8 mouse cellular contexts compared by ENCODE assay signal in the genomic region with DNA sequence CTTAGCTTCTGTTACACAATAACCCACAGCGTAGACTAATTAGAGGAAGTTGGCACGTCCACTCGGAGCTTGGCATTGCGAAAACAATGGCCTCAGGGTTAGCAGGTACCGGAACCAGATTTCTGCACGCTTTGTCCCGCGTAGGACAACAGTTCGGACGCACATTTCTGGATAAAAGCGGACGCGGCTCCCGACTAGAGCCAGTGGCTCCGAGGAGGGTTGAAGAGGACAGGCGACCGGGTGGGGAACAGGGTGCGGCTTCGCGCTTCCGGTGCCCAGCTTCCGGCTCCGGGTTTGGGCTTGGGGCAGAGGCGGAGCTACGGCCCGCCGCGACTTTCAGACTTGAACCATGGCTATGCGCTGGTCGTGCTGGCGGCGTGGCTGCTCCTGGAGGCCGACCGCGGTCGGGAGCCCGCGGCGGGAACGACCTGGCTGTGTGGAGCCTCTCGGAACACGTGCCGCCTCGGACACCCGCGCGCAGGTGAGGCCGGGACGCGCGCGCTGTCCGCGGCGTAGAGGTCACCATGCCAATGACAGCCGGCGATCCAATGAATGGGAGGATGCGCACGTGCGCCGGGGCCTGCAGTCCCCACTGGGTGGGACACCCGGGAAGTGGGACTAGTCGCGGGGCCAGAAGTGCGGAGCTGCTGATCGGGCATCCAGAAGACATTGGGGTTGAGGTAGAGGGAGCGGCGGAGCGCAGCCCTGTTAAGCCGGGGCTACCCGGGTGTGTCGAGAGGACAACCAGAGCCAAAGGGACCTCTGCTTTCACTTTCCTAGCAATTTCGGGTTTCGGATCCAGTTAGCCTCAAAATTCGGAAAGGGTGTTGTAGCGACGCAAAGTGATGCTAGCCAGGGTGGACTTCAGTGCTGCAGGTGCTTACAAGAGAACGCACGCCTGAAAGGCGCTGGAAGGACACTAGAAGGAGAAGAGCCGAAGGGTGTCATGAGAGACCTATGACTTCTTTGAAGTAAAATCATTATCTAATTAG. TPM values are rescaled to one million over a fixed set of nuclear protein-coding genes. Genes with fewer than 3 reads are reported as not detected.
A peak's percentile ranks its signal among the peaks of the same experiment; 100 is the strongest.
DNase-seq lines count a peak whose midpoint lies in the region; ATAC-seq and TF ChIP-seq lines count a peak whose summit lies in the region.

A gene (plus strand): TSS at position 241 of the 992 bp plus-strand sequence.

- H3K9me3 ChIP-seq in embryonic facial prominence, embryonic 14.5 days (ENCODE audit: control insufficient read depth, low read length) = no peaks in the 10 kb centered on the region
- H3K9me3 ChIP-seq in limb, embryonic 13.5 days = no peaks in the 10 kb centered on the region
- no peaks in the 10 kb centered on the region for H3K9me3 ChIP-seq in midbrain, embryonic 16.5 days (replicated peaks; ENCODE audit: control insufficient read depth, low read length, poor library complexity, severe bottlenecking)

- no peaks in the 10 kb centered on the region for H3K79me2 ChIP-seq in heart, adult 2 months (replicated peaks; ENCODE audit: control insufficient read depth, insufficient read depth, low read length)

- peak; percentile 69; the same call in 1 of the 2 replicates for TF ChIP-seq EP300 in heart, adult 2 months (IDR thresholded peaks at IDR 0.05; ENCODE audit: insufficient read depth, low read depth, low read length)

- peak within 1 kb of the TSS; percentile 74 for H3K27ac ChIP-seq in embryonic facial prominence, embryonic 14.5 days (replicated peaks; ENCODE audit: low read depth, low read length)
- peak within 1 kb of the TSS; percentile 84 for H3K27ac ChIP-seq in heart, adult 2 months
- H3K27ac ChIP-seq in limb, embryonic 13.5 days = no peak within 1 kb of the TSS
- peak within 1 kb of the TSS; percentile 89 for H3K27ac ChIP-seq in midbrain, embryonic 16.5 days (ENCODE audit: low read length)

- under 1% methylated on average over 63 of the region's 81 CpGs for WGBS in embryonic facial prominence, embryonic 14.5 days
- under 1% methylated on average over 81 of the region's 81 CpGs for WGBS in heart, adult 2 months
- WGBS in limb, embryonic 13.5 days = under 1% methylated on average over 69 of the region's 81 CpGs
- under 1% methylated on average over 73 of the region's 81 CpGs for WGBS in midbrain, embryonic 16.5 days

- no peaks in the 10 kb centered on the region for H3K36me3 ChIP-seq in embryonic facial prominence, embryonic 14.5 days (ENCODE audit: control insufficient read depth, insufficient read depth, low read length)
- peaks cover 2% of the 10 kb centered on the region; the same call in 1 of the 2 replicates for H3K36me3 ChIP-seq in heart, adult 2 months (ENCODE audit: control insufficient read depth, insufficient read depth, low read length)
- H3K36me3 ChIP-seq in limb, embryonic 13.5 days = no peaks in the 10 kb centered on the region
- H3K36me3 ChIP-seq in midbrain, embryonic 16.5 days (ENCODE audit: control insufficient read depth, insufficient read depth, low read length) = no peaks in the 10 kb centered on the region

- intact Hi-C loops in heart, adult 2 months (cut with DNase I) = loop anchor here (1.0 to 10.0 kb wide), 3 partner anchors 144 to 259 kb away; a partner anchor contains a TSS

- H3K4me2 ChIP-seq in embryonic facial prominence, embryonic 14.5 days (ENCODE audit: low read depth, low read length) = peak within 1 kb of the TSS; percentile 65
- peak within 1 kb of the TSS; percentile 84 for H3K4me2 ChIP-seq in limb, embryonic 13.5 days (replicated peaks)
- H3K4me2 ChIP-seq in midbrain, embryonic 16.5 days (ENCODE audit: low read length) = peak within 1 kb of the TSS; percentile 58

- no peaks in the 10 kb centered on the region for H3K27me3 ChIP-seq in embryonic facial prominence, embryonic 14.5 days (replicated peaks; ENCODE audit: control insufficient read depth, insufficient read depth, low read length)
- H3K27me3 ChIP-seq in heart, adult 2 months (ENCODE audit: control insufficient read depth, insufficient read depth, low read length) = no peaks in the 10 kb centered on the region
- no peaks in the 10 kb centered on the region for H3K27me3 ChIP-seq in limb, embryonic 13.5 days
- H3K27me3 ChIP-seq in midbrain, embryonic 16.5 days (ENCODE audit: control insufficient read depth, insufficient read depth, low read depth, low read length) = no peaks in the 10 kb centered on the region

- DNase-seq in 3T3-L1 (ENCODE audit: low read depth, low spot score) = peak; percentile 94
- peak; percentile 76 to 78 for DNase-seq in adrenal gland, postnatal 4 days (ENCODE audit: low spot score in 2 of 2)
- DNase-seq in embryonic facial prominence, embryonic 14.5 days (ENCODE audit: low spot score) = peak; percentile 94
- peak; percentile 91 to 93 for DNase-seq in heart, adult 2 months
- DNase-seq in kidney, adult 8-10 months = peak; percentile 90
- peak; percentile 78 to 90 for DNase-seq in spleen, postnatal 10 days (ENCODE audit: low spot score in 2 of 2)

- H3K4me3 ChIP-seq in embryonic facial prominence, embryonic 14.5 days (ENCODE audit: low read depth, low read length) = peak within 1 kb of the TSS; percentile 94
- H3K4me3 ChIP-seq in heart, adult 2 months = peak within 1 kb of the TSS; percentile 97
- H3K4me3 ChIP-seq in limb, embryonic 13.5 days = peak within 1 kb of the TSS; percentile 65
- peak within 1 kb of the TSS; percentile 93 for H3K4me3 ChIP-seq in midbrain, embryonic 16.5 days (ENCODE audit: low read depth, low read length)

- TF ChIP-seq POLR2A in heart, adult 2 months (IDR thresholded peaks at IDR 0.05; ENCODE audit: insufficient read depth, low read depth, low read length) = peak; percentile 93

- peak within 1 kb of the TSS; percentile 80 for H3K9ac ChIP-seq in embryonic facial prominence, embryonic 14.5 days (ENCODE audit: low read depth, low read length)
- peak within 1 kb of the TSS; percentile 77 for H3K9ac ChIP-seq in heart, adult 2 months (ENCODE audit: low read depth, low read length)
- peak within 1 kb of the TSS; percentile 75 for H3K9ac ChIP-seq in limb, embryonic 13.5 days
- peak within 1 kb of the TSS; percentile 84 for H3K9ac ChIP-seq in midbrain, embryonic 16.5 days (ENCODE audit: low read depth, low read length)

- TF ChIP-seq CTCF in heart, adult 2 months (IDR thresholded peaks at IDR 0.05) = no peak

- peak; percentile 99 for ATAC-seq in embryonic facial prominence, embryonic 14.5 days (ENCODE audit: low read depth)
- peak; percentile 97 for ATAC-seq in limb, embryonic 13.5 days (ENCODE audit: low FRiP score, low read depth)
- ATAC-seq in midbrain, embryonic 16.5 days = peak; percentile 99

- peaks cover 5% of the 10 kb centered on the region; the same call in 1 of the 2 replicates for H3K4me1 ChIP-seq in embryonic facial prominence, embryonic 14.5 days (ENCODE audit: control insufficient read depth, insufficient read depth, low read length)
- H3K4me1 ChIP-seq in heart, adult 2 months (ENCODE audit: control insufficient read depth, insufficient read depth, low read length) = no peaks in the 10 kb centered on the region
- H3K4me1 ChIP-seq in limb, embryonic 13.5 days = peaks cover 4% of the 10 kb centered on the region; the same call in 1 of the 2 replicates
- H3K4me1 ChIP-seq in midbrain, embryonic 16.5 days (ENCODE audit: control insufficient read depth, insufficient read depth, low read length) = peaks cover 16% of the 10 kb centered on the region

RNA-seq across cellular contexts. Expression of the gene that starts here (rescaled TPM):
- 10 to 100 TPM; 15.7 to 16.6 TPM for total RNA-seq in adrenal gland, postnatal 4 days (2021)
- 16.5 and 19.1 TPM in 2 replicates for polyA plus RNA-seq in embryonic facial prominence, embryonic 14.5 days (2014; fragmentation: Nextera tagmentation; extraction: Ambion mirVana)
- 10 to 100 TPM; 19.4 to 20.9 TPM for total RNA-seq in heart, adult 2 months (2021)
- 11.9 and 15.9 TPM in 2 replicates for polyA plus RNA-seq in heart, adult 2 months (2012; rRNA removed)
- 17.7 and 18.7 TPM in 2 replicates for polyA plus RNA-seq in limb, embryonic 13.5 days (2015; fragmentation: Nextera tagmentation; extraction: Ambion mirVana)
- polyA plus RNA-seq in midbrain, embryonic 16.5 days (2015; fragmentation: Nextera tagmentation; extraction: Ambion mirVana) = 26.6 and 26.8 TPM in 2 replicates
